8 mouse cellular contexts compared by ENCODE assay signal in the genomic region with DNA sequence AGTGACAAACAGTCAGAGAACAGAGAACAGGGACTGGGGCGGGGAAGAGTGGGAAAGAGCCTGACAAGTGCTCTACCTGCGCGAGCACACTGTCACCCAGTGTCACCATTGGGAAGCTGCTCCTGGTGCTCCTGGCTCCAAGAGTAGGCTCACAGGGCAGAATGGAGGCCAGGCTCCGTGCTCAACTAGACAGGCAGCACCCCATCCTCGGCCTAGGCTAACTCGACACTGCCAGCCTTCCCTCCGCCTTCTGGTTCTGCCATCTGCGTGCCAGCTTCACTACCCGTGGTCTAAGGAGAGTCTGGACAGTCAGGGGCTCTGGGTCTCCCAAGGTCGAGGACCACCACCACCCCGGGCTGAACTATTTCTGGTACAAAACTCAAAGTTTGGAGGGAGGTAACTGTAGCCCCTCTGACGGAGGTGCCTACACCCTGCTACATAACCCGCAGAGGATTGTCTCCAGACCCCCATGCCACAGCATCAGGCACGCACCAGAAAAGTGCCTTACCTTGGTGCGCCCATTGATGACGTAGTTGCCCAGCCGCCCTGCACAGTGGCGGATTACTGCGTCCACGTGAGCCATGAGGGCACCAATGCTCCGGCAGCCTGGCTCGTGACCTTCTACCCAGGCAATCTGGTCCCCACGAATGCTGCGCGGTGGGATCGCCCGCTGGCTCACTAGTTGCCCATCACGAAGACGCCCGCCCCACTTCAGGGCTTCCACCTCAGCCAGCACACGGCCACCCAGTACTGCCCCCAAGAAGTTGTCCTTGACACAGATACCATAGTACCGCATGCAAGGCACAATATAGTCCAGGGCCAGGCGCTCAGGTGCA. TPM values are rescaled to one million over a fixed set of nuclear protein-coding genes. Genes with fewer than 3 reads are reported as not detected.
A peak's percentile ranks its signal among the peaks of the same experiment; 100 is the strongest.
DNase-seq lines count a peak whose midpoint lies in the region; ATAC-seq and TF ChIP-seq lines count a peak whose summit lies in the region.

No protein-coding gene starts in this region.

- H3K27me3 ChIP-seq in G1E (ENCODE audit: insufficient read depth, low read length), result no peaks in the 10 kb centered on the region; the same call in 1 of the 2 replicates
- H3K27me3 ChIP-seq in forebrain, embryonic 12.5 days, result no peaks in the 10 kb centered on the region
- H3K27me3 ChIP-seq in kidney, postnatal 0 days (ENCODE audit: insufficient read depth, low read length), result no peaks in the 10 kb centered on the region

- no peak overlapping the region for H3K27ac ChIP-seq in forebrain, embryonic 12.5 days
- H3K27ac ChIP-seq in kidney, postnatal 0 days, result no peak overlapping the region
- H3K27ac ChIP-seq in olfactory bulb, adult 2 months (ENCODE audit: insufficient read depth, low read depth, low read length), result no peak overlapping the region

- peaks cover 84% of the 10 kb centered on the region for H3K4me1 ChIP-seq in G1E (ENCODE audit: insufficient read depth, low read depth, low read length)
- peaks cover 69% of the 10 kb centered on the region for H3K4me1 ChIP-seq in forebrain, embryonic 12.5 days
- H3K4me1 ChIP-seq in kidney, postnatal 0 days (replicated peaks; ENCODE audit: insufficient read depth, low read length), result peaks cover 35% of the 10 kb centered on the region; the same call in 1 of the 2 replicates
- peaks cover 53% of the 10 kb centered on the region for H3K4me1 ChIP-seq in olfactory bulb, adult 2 months (ENCODE audit: control insufficient read depth, insufficient read depth, low read length)

- peak overlapping the region; percentile 80; the same call in 1 of the 2 replicates for H3K4me3 ChIP-seq in G1E (ENCODE audit: low read depth, low read length)
- H3K4me3 ChIP-seq in forebrain, embryonic 12.5 days (replicated peaks), result peak overlapping the region; percentile 73
- peak overlapping the region; percentile 62; the same call in 1 of the 2 replicates for H3K4me3 ChIP-seq in kidney, postnatal 0 days (replicated peaks; ENCODE audit: low read depth, low read length)
- peak overlapping the region; percentile 96 for H3K4me3 ChIP-seq in olfactory bulb, adult 2 months (ENCODE audit: insufficient read depth, low read depth, low read length)

- DNase-seq in cerebellum, adult 11-12 months, result peak; percentile 79
- no peak for DNase-seq in cerebellum, postnatal 4 days (ENCODE audit: low spot score in 2 of 2)
- DNase-seq in G1E (ENCODE audit: low spot score) (no peak), MN1 (ENCODE audit: low spot score) (no peak)
- DNase-seq in kidney, postnatal 0 days (ENCODE audit: low spot score), result no peak

- ATAC-seq in G1E (ENCODE audit: extremely low read depth, insufficient number of reproducible peaks, low FRiP score, poor library complexity, severe bottlenecking), result no peak
- no peak for ATAC-seq in forebrain, embryonic 12.5 days (ENCODE audit: low FRiP score)
- no peak for ATAC-seq in kidney, postnatal 0 days (replicated peaks; ENCODE audit: low FRiP score, low read depth)
- no peak for ATAC-seq in erythroid progenitor cell, adult 5-6 weeks (replicated peaks; ENCODE audit: low FRiP score, poor library complexity, severe bottlenecking)

- H3K4me2 ChIP-seq in forebrain, embryonic 12.5 days, result peak overlapping the region; percentile 86
- peak overlapping the region; percentile 66; the same call in 1 of the 2 replicates for H3K4me2 ChIP-seq in kidney, postnatal 0 days (ENCODE audit: low read length)

- no peak for TF ChIP-seq POLR2A in olfactory bulb, adult 2 months (IDR thresholded peaks at IDR 0.05; ENCODE audit: insufficient read depth, low read depth, low read length)

- peak overlapping the region; percentile 76 for H3K9ac ChIP-seq in forebrain, embryonic 12.5 days
- peak overlapping the region; percentile 69; the same call in 1 of the 2 replicates for H3K9ac ChIP-seq in kidney, postnatal 0 days (ENCODE audit: low read depth, low read length)

- WGBS in forebrain, embryonic 12.5 days, result 83% methylated on average over 33 of the region's 33 CpGs
- WGBS in kidney, postnatal 0 days, result 84% methylated on average over 33 of the region's 33 CpGs
- 78% methylated on average over 33 of the region's 33 CpGs for WGBS in olfactory bulb, adult 2 months

- no peak for TF ChIP-seq CTCF in G1E (IDR thresholded peaks at IDR 0.05; ENCODE audit: low read depth, low read length)
- TF ChIP-seq CTCF in kidney, postnatal 0 days (IDR thresholded peaks at IDR 0.05; ENCODE audit: low read depth), result no peak
- TF ChIP-seq CTCF in olfactory bulb, adult 2 months (IDR thresholded peaks at IDR 0.05; ENCODE audit: insufficient read depth, low read depth, low read length), result no peak

- H3K36me3 ChIP-seq in G1E (replicated peaks), result peaks cover 79% of the 10 kb centered on the region
- peaks cover 42% of the 10 kb centered on the region for H3K36me3 ChIP-seq in forebrain, embryonic 12.5 days (replicated peaks)
- peaks cover 3% of the 10 kb centered on the region; the same call in 1 of the 2 replicates for H3K36me3 ChIP-seq in kidney, postnatal 0 days (ENCODE audit: insufficient read depth, low read length)

- no peaks in the 10 kb centered on the region for H3K9me3 ChIP-seq in G1E (replicated peaks)
- H3K9me3 ChIP-seq in forebrain, embryonic 12.5 days, result no peaks in the 10 kb centered on the region
- H3K9me3 ChIP-seq in kidney, postnatal 0 days (replicated peaks; ENCODE audit: low read length), result no peaks in the 10 kb centered on the region

RNA-seq across cellular contexts. Expression of a gene that starts 2.3 kb away (rescaled TPM):
- total RNA-seq in G1E (2014; fragmentation: Nextera tagmentation), result 16.9 and 22.0 TPM in 2 replicates
- 42.6 and 46.4 TPM in 2 replicates for total RNA-seq in G1E (2017)
- 74.6 and 101 TPM in 2 replicates for polyA plus RNA-seq in G1E (2012)
- 89.9 and 92.2 TPM in 2 replicates for polyA plus RNA-seq in forebrain, embryonic 12.5 days (2016; fragmentation: Nextera tagmentation; extraction: Ambion mirVana)
- polyA plus RNA-seq in kidney, postnatal 0 days (2015; fragmentation: Nextera tagmentation; extraction: Ambion mirVana), result 64.4 and 65.4 TPM in 2 replicates
- not detected in 2 replicates for polyA plus RNA-seq in olfactory bulb, adult 2 months (2012; ENCODE audit: insufficient read depth, insufficient read length, low replicate concordance, missing spikeins)
- 13.0 and 13.4 TPM in 2 replicates for total RNA-seq in erythroid progenitor cell, adult 5-6 weeks (2015; ENCODE audit: low replicate concordance)
- total RNA-seq in erythroid progenitor cell, adult 5-6 weeks (2017; ENCODE audit: low replicate concordance), result 4.9 and 9.6 TPM in 2 replicates

RNA-seq across cellular contexts. Expression of a gene that starts 10.8 kb away (rescaled TPM):
- total RNA-seq in G1E (2014; fragmentation: Nextera tagmentation) (not detected in 2 replicates), G1E (2017) (0.06 TPM in 1 of 2 replicates, not detected in the other)
- not detected in 2 replicates for polyA plus RNA-seq in G1E (2012)
- polyA plus RNA-seq in forebrain, embryonic 12.5 days (2016; fragmentation: Nextera tagmentation; extraction: Ambion mirVana), result 0.15 and 0.34 TPM in 2 replicates
- polyA plus RNA-seq in kidney, postnatal 0 days (2015; fragmentation: Nextera tagmentation; extraction: Ambion mirVana), result not detected in 2 replicates
- not detected in 2 replicates for polyA plus RNA-seq in olfactory bulb, adult 2 months (2012; ENCODE audit: insufficient read depth, insufficient read length, low replicate concordance, missing spikeins)
- total RNA-seq in erythroid progenitor cell, adult 5-6 weeks (2015; ENCODE audit: low replicate concordance), result not detected in 2 replicates
- total RNA-seq in erythroid progenitor cell, adult 5-6 weeks (2017; ENCODE audit: low replicate concordance), result not detected in 2 replicates

RNA-seq across cellular contexts. Expression of a gene that starts 14.4 kb away (rescaled TPM):
- total RNA-seq in G1E (2014; fragmentation: Nextera tagmentation) (36.5 and 37.4 TPM in 2 replicates), G1E (2017) (14.6 and 15.2 TPM in 2 replicates)
- 182 and 204 TPM in 2 replicates for polyA plus RNA-seq in G1E (2012)
- 69.4 and 70.4 TPM in 2 replicates for polyA plus RNA-seq in forebrain, embryonic 12.5 days (2016; fragmentation: Nextera tagmentation; extraction: Ambion mirVana)
- polyA plus RNA-seq in kidney, postnatal 0 days (2015; fragmentation: Nextera tagmentation; extraction: Ambion mirVana), result 74.0 and 75.0 TPM in 2 replicates
- not detected in 2 replicates for polyA plus RNA-seq in olfactory bulb, adult 2 months (2012; ENCODE audit: insufficient read depth, insufficient read length, low replicate concordance, missing spikeins)
- total RNA-seq in erythroid progenitor cell, adult 5-6 weeks (2015; ENCODE audit: low replicate concordance), result 3.2 and 9.2 TPM in 2 replicates
- total RNA-seq in erythroid progenitor cell, adult 5-6 weeks (2017; ENCODE audit: low replicate concordance), result 3.2 and 9.8 TPM in 2 replicates

RNA-seq across cellular contexts. Expression of a gene that starts 16.6 kb away (rescaled TPM):
- 0.83 TPM in 1 of 2 replicates, not detected in the other for total RNA-seq in G1E (2014; fragmentation: Nextera tagmentation)
- not detected in 2 replicates for total RNA-seq in G1E (2017)
- 0.04 TPM in 1 of 2 replicates, not detected in the other for polyA plus RNA-seq in G1E (2012)
- polyA plus RNA-seq in forebrain, embryonic 12.5 days (2016; fragmentation: Nextera tagmentation; extraction: Ambion mirVana), result 0.59 TPM in 1 of 2 replicates, not detected in the other
- 0.30 and 0.54 TPM in 2 replicates for polyA plus RNA-seq in kidney, postnatal 0 days (2015; fragmentation: Nextera tagmentation; extraction: Ambion mirVana)
- not detected in 2 replicates for polyA plus RNA-seq in olfactory bulb, adult 2 months (2012; ENCODE audit: insufficient read depth, insufficient read length, low replicate concordance, missing spikeins)
- total RNA-seq in erythroid progenitor cell, adult 5-6 weeks (2015; ENCODE audit: low replicate concordance), result not detected in 2 replicates
- total RNA-seq in erythroid progenitor cell, adult 5-6 weeks (2017; ENCODE audit: low replicate concordance), result not detected in 2 replicates

RNA-seq across cellular contexts. Expression of a gene that starts 16.6 kb away (rescaled TPM):
- 0.87 and 4.6 TPM in 2 replicates for total RNA-seq in G1E (2014; fragmentation: Nextera tagmentation)
- 0.82 and 1.4 TPM in 2 replicates for total RNA-seq in G1E (2017)
- 0.24 TPM in 1 of 2 replicates, not detected in the other for polyA plus RNA-seq in G1E (2012)
- 9.0 and 11.7 TPM in 2 replicates for polyA plus RNA-seq in forebrain, embryonic 12.5 days (2016; fragmentation: Nextera tagmentation; extraction: Ambion mirVana)
- polyA plus RNA-seq in kidney, postnatal 0 days (2015; fragmentation: Nextera tagmentation; extraction: Ambion mirVana), result 17.6 and 23.5 TPM in 2 replicates
- polyA plus RNA-seq in olfactory bulb, adult 2 months (2012; ENCODE audit: insufficient read depth, insufficient read length, low replicate concordance, missing spikeins), result not detected in 2 replicates
- total RNA-seq in erythroid progenitor cell, adult 5-6 weeks (2015; ENCODE audit: low replicate concordance), result not detected in 2 replicates
- not detected in 2 replicates for total RNA-seq in erythroid progenitor cell, adult 5-6 weeks (2017; ENCODE audit: low replicate concordance)

Comparison
In these comparisons a context has a peak if more than half of its experiments do, and no peak if none do; other contexts are left out.
1. RNA of a gene that starts 14.4 kb away (polyA plus RNA-seq): 182 to 204 TPM in G1E, 74.0 to 75.0 TPM in kidney, postnatal 0 days and 69.4 to 70.4 TPM in forebrain, embryonic 12.5 days; not detected in olfactory bulb, adult 2 months; every median in the first group is over 10 times any median in the second.
2. Peak in every context shown above with its lines, with median percentiles within 50 percentile points of each other: H3K4me3 ChIP-seq.